Mouse (Mus musculus) ES-CJ7 (cell line): ENCODE results near the gene Cops6.

Source experiments
- DNase-seq: peaks from one replicate; pipeline ENCODE4 v3.0.0; 2011; ENCODE audit warnings: low read depth, low spot score

Gene Cops6

GRCm38 (mm10) chr5:138160842-138161665 is at the start of gene Cops6:
Cops6 (plus strand) TSS chr5:138161071.
- peak; percentile 95 for DNase-seq

DNA sequence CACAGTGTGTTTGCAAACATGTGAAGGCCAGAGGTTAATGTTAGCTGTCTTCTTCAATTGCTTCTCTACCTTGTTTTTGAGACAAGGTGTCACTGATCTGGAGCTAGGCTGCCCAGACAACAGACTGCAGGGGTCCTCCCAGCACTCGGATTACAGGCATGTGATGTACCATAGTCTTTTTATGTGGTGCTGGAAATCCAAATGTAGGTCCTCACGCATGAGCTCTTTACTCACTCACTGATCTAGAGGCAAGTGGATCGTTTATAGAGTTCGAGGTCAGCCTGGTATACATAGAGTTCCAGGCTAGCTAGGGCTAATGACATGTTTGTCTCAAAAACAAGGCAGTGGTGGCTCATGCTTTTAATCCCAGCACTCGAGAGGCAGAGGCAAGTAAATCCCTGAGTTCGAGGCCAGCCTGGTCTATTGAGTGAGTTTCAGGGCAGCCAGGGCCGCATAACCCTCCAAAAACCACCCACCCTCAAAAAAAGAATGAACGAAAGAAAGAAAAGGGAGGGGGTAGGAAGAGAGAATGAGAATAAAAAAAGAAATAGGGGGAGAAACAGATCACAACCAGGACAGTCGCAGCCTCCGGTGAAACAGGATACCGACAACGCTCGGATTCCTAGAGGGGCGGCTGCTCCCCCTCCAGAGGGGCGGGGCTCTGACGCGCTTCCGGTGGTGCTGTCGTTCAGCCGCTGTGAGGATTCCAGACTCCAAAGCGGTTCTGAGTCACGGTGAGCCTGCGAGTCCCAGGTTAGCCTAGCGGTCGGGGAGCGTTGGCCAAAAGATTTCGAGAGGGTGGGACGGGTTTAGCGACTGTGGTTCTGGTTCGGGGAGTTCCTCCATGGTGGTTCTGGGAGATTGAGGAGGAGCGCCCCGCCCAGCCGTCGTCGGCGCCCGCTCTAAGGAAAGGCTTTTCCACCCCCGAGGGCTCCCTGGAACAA is 44.3 kb upstream of the Cops6 start, which contains the start of gene Zscan21:
TSS of gene Zscan21 (plus strand) at position 649 of the 944 bp plus-strand sequence.
- DNase-seq: peak; percentile 90

DNA sequence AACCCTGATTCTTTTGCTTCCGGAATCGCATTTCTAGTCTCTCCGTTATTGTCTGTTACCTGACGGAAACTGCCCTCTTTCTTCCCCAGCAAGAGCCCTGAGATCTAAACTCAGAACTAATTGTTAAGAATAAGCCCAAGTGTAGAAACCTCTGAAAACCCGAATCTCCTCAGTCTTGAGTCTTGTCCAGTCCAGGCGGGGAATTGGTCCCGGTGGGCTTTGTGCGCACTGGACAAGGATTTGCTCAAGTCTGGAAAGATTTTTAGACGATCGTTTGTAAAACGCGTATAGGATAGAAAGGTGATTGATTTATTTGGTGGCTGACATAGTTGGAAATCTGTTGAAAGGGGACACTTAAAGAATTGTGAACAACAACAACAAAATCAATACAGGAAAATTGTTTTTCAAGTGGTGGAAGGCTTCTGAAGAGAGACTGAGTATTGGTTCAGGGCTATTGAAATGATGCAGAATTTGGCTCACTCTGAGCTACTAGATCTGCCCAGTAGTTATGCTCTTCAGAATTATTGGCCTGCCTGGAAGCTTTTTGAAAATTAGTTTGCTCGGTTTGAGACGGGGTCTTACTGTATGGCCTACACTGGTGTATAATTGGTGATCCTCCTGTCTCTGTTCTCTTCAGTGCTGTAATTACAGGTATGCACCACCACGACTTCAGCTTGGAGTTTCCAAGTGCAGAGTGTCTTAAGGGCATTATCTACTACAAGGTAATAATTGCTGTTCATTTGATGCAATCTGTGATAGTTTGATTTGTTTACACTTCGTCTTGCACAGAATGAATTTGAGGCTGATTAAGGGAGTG is 43.5 kb upstream of the Cops6 start:
- peak; percentile 38 for DNase-seq

GRCm38 (mm10) chr5:138118041-138118440 is 42.8 kb upstream of the Cops6 start:
- no peak for DNase-seq

DNA sequence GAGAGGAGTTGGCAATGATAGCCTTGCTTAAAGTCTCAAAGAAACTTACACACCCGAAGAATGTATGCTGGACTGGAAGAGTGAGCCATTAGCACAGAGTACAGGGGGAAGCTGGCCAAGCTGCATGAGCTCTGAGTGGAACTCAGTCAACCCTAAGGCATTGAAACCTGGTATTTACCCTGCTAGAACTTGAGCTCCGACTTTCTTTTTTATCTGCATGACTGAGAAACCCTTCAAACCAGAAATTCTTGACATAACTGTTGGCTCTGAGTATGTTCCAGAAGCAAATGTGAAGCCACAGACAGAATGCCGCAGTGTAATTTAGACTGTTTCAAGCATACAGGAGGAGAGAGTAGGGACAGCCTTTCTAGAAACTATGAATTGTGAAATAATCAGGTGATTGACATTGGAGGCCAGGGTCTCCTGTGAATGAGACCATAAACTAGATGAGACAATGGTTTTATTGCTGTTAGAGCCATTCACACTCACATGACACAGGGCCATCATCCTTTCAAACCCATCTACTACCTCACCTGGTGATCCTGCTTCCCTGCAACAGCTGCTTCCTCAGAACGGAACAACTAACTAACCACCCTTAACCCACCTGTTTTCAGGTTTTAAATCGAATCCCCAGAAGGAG is 28.3 kb upstream of the Cops6 start:
- DNase-seq: no peak

DNA sequence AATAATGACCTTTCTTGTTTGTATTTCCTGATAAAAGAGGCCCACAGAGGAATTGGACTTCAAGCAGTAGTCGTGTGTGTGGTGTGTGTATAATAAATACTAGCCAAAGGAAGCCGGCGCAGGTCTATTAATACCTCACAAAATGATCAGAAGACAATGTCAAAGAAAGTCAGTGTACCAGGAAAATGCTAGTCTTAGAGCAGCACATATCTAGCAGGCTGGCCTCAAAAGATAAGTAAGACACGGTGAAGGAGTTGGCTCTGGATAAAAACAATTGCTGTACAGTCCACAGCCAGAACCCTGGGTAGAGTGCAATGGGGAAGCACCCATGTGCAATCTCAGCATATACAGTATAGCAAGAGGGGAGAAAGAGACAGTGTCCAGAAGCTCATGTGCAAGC is 23.6 kb upstream of the Cops6 start:
- no peak for DNase-seq

- peak; percentile 70 for DNase-seq
These were observed 22.8 kb upstream of the Cops6 start for GRCm38 (mm10) chr5:138137935-138138549.

- DNase-seq: no peak
These were observed 22.3 kb upstream of the Cops6 start for GRCm38 (mm10) chr5:138138585-138138984.

DNA sequence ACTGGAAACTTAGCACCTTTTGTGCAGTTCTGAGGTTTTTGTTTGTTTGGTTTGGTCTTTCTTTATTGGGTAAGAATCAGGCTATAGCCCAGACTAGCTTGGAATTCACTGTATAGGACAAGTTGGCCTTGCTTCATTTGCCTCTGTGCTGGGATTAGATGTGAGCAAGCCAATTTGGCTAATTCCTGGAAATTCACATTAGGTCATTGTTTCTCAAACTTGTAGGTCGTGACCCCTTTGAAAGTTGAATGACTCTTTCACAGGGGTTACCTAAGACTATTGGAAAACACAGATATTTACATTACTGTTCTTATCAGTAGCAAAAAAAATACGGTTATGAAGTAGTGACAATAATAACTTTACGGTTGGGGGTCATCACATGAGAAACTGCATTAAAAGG is 6.5 kb upstream of the Cops6 start:
- DNase-seq: no peak

- peak; percentile 99 for DNase-seq
These were observed 5.4 kb upstream of the Cops6 start, which contains the start of gene Zfp113 for GRCm38 (mm10) chr5:138155443-138155976. Zfp113 (minus strand) TSS chr5:138155744.

GRCm38 (mm10) chr5:138160224-138160762 is 578 bp upstream of the Cops6 start:
- DNase-seq: peak; percentile 74

DNA sequence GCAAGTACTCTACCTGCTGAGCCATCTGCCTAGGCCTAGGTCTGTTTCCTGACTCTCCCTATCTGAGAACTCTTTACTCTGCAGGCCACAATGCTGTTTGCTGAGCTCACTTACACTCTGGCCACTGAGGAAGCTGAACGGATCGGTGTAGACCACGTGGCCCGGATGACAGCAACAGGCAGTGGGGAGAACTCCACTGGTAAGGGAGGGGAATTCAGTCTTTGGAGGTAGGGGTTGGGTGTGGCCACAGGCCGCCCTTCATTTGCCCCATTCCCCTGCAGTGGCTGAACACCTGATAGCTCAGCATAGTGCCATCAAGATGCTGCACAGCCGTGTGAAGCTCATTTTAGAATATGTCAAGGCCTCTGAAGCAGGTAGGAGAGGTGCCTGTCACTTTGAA is 2.2 kb downstream of the Cops6 start:
- DNase-seq: peak; percentile 80

- no peak for DNase-seq
These were observed 2.7 kb downstream of the Cops6 start for GRCm38 (mm10) chr5:138163610-138164009.

DNA sequence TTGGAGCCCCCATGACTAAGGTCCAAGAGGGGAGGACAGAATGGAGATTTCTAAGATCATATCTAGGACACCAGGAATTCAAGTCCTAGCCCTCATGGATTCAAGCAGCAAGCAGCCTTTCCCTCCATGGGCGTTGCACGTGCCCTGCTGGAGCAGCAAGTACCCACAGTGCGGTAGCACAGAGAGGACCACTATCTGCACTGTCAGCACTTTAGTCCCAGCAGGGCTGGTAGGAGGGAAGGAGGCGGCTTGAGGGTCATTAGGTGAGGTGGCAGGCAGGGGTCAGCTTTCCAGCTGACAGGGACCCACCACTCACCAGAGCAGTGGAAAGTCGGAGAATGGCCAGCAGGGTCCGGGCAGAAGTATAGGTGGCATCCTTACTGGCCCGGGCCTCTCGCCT is 4.7 kb downstream of the Cops6 start:
- no peak for DNase-seq

- peak; percentile 97 for DNase-seq
These were observed 10.2 kb downstream of the Cops6 start for GRCm38 (mm10) chr5:138170936-138171561.

DNA sequence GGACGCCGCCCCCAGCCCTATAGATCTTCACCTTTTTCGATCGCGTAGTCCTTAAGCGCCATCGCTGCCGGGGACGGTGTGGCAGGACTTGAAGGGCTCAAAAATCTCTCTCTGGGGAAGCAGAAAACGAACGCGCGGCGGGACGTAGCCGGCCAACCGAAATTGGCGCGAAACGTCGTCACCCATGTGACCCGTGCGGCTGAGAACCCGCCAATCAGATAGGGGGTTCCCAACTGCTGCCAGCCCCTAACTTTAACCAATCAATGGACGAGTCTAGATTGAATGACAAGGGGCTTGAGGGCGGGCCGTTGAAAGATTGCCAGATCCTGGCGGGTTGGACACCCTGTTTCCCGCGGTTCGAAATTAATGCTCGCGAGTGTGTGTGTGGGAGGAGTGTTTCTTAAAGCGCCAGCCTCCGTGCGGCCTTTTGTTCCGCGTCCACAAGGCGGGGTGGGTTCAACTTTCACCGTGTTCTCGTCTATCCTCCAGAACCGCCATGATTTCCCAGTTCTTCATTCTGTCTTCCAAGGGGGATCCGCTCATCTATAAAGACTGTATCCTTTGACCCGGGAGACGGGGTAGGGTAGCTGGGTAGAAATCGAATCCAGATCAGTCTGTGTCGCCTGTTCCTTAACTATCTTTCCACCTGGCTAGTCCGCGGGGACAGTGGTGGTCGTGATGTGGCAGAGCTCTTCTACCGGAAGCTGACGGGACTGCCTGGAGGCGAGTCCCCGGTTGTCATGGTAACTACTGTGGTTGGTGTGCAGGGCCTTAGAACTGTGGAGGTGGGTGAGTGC is 11.0 kb downstream of the Cops6 start, which contains the start of the genes Ap4m1 and Mcm7:
TSS of gene Ap4m1 (plus strand) at position 308 of the 797 bp plus-strand sequence.
TSS of gene Mcm7 (minus strand) at position 728 of the 797 bp plus-strand sequence.
- DNase-seq: peak; percentile 98

- DNase-seq: peak; percentile 58
These were observed 12.3 kb downstream of the Cops6 start for GRCm38 (mm10) chr5:138173217-138173616.

- DNase-seq: peak; percentile 88
These were observed 26.2 kb downstream of the Cops6 start, which contains the start of the genes Taf6 and Cnpy4 for GRCm38 (mm10) chr5:138186950-138187638. Taf6 (minus strand) TSS chr5:138187451. Cnpy4 (plus strand) TSS chr5:138187485.
